24 mouse cellular contexts compared by ENCODE assay signal in the genomic region with DNA sequence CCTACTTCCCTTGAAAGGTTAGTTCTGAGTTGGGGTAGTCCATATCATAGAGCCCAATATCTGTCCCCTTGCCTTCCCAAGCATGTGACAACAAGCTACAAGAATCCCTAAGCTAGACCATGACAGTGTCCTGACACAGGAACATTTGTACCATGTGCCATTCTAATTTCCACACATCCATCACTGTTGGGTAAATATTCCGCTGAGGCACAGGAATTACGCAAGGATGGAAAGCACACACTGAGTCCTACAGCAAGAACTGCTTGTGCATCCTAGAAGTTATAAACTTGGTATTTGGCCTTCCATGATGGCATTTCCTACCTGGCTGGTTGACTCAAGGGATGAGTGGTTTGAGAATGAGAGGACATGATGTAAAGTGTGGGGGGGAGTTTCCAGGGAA.
"Had no signal": no experiment of that assay in that cellular context is flagged by ENCODE, and none has a peak within 500 bp of the region (broad histone marks: within the 10 kb centered on the region; RNA-seq: fewer than 3 reads in every experiment).

No protein-coding gene starts in this region.

- ATAC-seq: hindbrain, embryonic 16.5 days; inflammation-experienced regulatory T-cells, adult 6 months; intestine, embryonic 15.5 days; intestine, postnatal 0 days had no signal

- H3K36me3 ChIP-seq: hindbrain, embryonic 10.5 days; hindbrain, embryonic 12.5 days; intestine, embryonic 15.5 days; limb, embryonic 13.5 days; limb, embryonic 15.5 days had no signal

- H3K27ac ChIP-seq: gastrocnemius, adult 2 months; heart, adult 2 months; hindbrain, embryonic 10.5 days; hindbrain, embryonic 12.5 days; hindbrain, embryonic 14.5 days; intestine, embryonic 15.5 days; limb, embryonic 13.5 days; limb, embryonic 15.5 days; liver, embryonic 14.5 days had no signal

- H3K9me3 ChIP-seq: hindbrain, embryonic 10.5 days; hindbrain, embryonic 12.5 days; intestine, embryonic 15.5 days; limb, embryonic 13.5 days; limb, embryonic 15.5 days had no signal

- DNase-seq: gastrocnemius, adult 2 months; gastrocnemius, postnatal 10 days; gastrocnemius, postnatal 25 days; heart, adult 2 months; heart, postnatal 10 days; heart, postnatal 4 days; kidney, adult 18-20 months; kidney, adult 8-10 months; kidney, postnatal 10 days; kidney, postnatal 36 days; layer of hippocampus, adult 9-11 months; layer of hippocampus, postnatal 36 days; left cerebral cortex, postnatal 4 days had no signal

- H3K27me3 ChIP-seq: intestine, embryonic 15.5 days; limb, embryonic 13.5 days; limb, embryonic 15.5 days had no signal

- H3K4me3 ChIP-seq: gastrocnemius, adult 2 months; heart, adult 2 months; hindbrain, embryonic 10.5 days; hindbrain, embryonic 12.5 days; intestine, embryonic 15.5 days; limb, embryonic 13.5 days; limb, embryonic 15.5 days had no signal

- H3K4me2 ChIP-seq: heart, embryonic 11.5 days; hindbrain, embryonic 12.5 days; hindbrain, embryonic 14.5 days; intestine, embryonic 15.5 days; limb, embryonic 13.5 days; limb, embryonic 15.5 days had no signal

- H3K9ac ChIP-seq: hindbrain, embryonic 12.5 days; hindbrain, embryonic 14.5 days; intestine, embryonic 15.5 days; limb, embryonic 13.5 days; limb, embryonic 15.5 days; liver, embryonic 14.5 days had no signal

- H3K4me1 ChIP-seq: hindbrain, embryonic 10.5 days; hindbrain, embryonic 12.5 days; intestine, embryonic 15.5 days; limb, embryonic 15.5 days had no signal
